Mouse (Mus musculus) liver, embryonic 14.5 days (tissue): ENCODE results near the gene Afp. TPM values are rescaled to one million over a fixed set of nuclear protein-coding genes. Genes with fewer than 3 reads are reported as not detected.
A peak's percentile ranks its signal among the peaks of the same experiment; 100 is the strongest.

ENCODE experiments used
- ATAC-seq: fragments of 200-750 bp; cut with Nextera tagmentation; 2 replicates; pipeline ENCODE4 v1.8.0; 2017; ENCODE audit warnings: moderate number of reproducible peaks, mild to moderate bottlenecking, moderate library complexity; ENCODE audit not compliant: insufficient read depth
- DNase-seq, 3 experiments: peaks; one replicate each; pipeline ENCODE4 v3.0.0-alpha.2; 2012 to 2013; ENCODE audit warnings: low read depth in 3 of 3, low spot score in 3 of 3
- H3K27ac ChIP-seq: fragments of 300-500 bp; sonication (generic); 2 replicates; pipeline ENCODE4 v1.5.1; 2014; ENCODE audit warnings: moderate library complexity, mild to moderate bottlenecking, control low read depth, inconsistent platforms
- H3K27me3 ChIP-seq: fragments of 300-500 bp; sonication (generic); 2 replicates; pipeline ENCODE4 v1.6.1; 2014; ENCODE audit warnings: mild to moderate bottlenecking, low read length, moderate library complexity; ENCODE audit not compliant: control insufficient read depth, insufficient read depth
- H3K36me3 ChIP-seq: fragments of 300-500 bp; sonication (generic); replicated peaks from 2 replicates; pipeline ENCODE4 v1.6.1; 2014; ENCODE audit warnings: low read depth; ENCODE audit not compliant: control insufficient read depth, insufficient read depth
- H3K4me1 ChIP-seq, 2 experiments: fragments of 200-500 bp in 1 of 2; fragments of 300-500 bp in 1 of 2; sonication (generic) in 1 of 2; replicated peaks; 2 replicates each; pipeline ENCODE4 v1.6.1; 2012 to 2014; ENCODE audit warnings: antibody characterized with exemption in 1 of 2, inconsistent platforms in 1 of 2, low read length in 1 of 2; ENCODE audit not compliant: control insufficient read depth in 2 of 2, insufficient read depth in 2 of 2
- H3K4me2 ChIP-seq: fragments of 300-500 bp; sonication (generic); 2 replicates; pipeline ENCODE4 v1.6.1; 2014; ENCODE audit warnings: low read depth, mild to moderate bottlenecking, control low read depth, moderate library complexity
- H3K4me3 ChIP-seq, 2 experiments: fragments of 200-500 bp in 1 of 2; fragments of 300-500 bp in 1 of 2; sonication (generic) in 1 of 2; 2 replicates each; pipeline ENCODE4 v1.5.1; 2012 to 2014; ENCODE audit warnings: low read depth in 2 of 2, low read length in 2 of 2, mild to moderate bottlenecking in 2 of 2, control low read depth in 1 of 2, inconsistent platforms in 1 of 2, moderate library complexity in 1 of 2; ENCODE audit not compliant: insufficient read depth in 1 of 2
- H3K9ac ChIP-seq: fragments of 300-500 bp; sonication (generic); replicated peaks from 2 replicates; pipeline ENCODE4 v1.6.1; 2014; ENCODE audit warnings: mild to moderate bottlenecking, control low read depth, moderate library complexity
- H3K9me3 ChIP-seq: fragments of 300-500 bp; sonication (generic); 2 replicates; pipeline ENCODE4 v1.6.1; 2016; ENCODE audit warnings: low read length, mixed read lengths; ENCODE audit not compliant: control insufficient read depth
- CTCF ChIP-seq: IDR thresholded peaks from 2 replicates; pipeline ENCODE4 v1.5.1; 2016; ENCODE audit warnings: antibody characterized with exemption, low read depth, control low read depth
- EP300 ChIP-seq: IDR thresholded peaks from 2 replicates; pipeline ENCODE4 v1.6.1; 2016; ENCODE audit warnings: antibody characterized with exemption, low read depth
- WGBS: fragments of 180-500 bp; shearing (Covaris S2); extraction: QIAGEN DNeasy Blood & Tissue Kit; methylation state at CpG from one replicate; pipeline ENCODE4 v1.1.7; 2014; ENCODE audit not compliant: insufficient replicate concordance; 5-methylcytosine and 5-hydroxymethylcytosine counted together
- polyA plus RNA-seq, 2 experiments: library from polyadenylated mRNA; depleted of rRNA in 1 of 2; stranded (reverse) in 1 of 2; unstranded in 1 of 2; fragments of >200 nt; fragmentation: Nextera tagmentation in 1 of 2; extraction: Ambion mirVana in 1 of 2; gene quantifications; 2 replicates each; pipeline versions ENCODE4 v1.2.1 to v1.2.3; 2012 to 2014

The Afp gene
- polyA plus RNA-seq (2012; rRNA removed) (4,562 and 11,484 TPM in 2 replicates), polyA plus RNA-seq (2014; fragmentation: Nextera tagmentation; extraction: Ambion mirVana) (8,021 and 8,530 TPM in 2 replicates)

DNA sequence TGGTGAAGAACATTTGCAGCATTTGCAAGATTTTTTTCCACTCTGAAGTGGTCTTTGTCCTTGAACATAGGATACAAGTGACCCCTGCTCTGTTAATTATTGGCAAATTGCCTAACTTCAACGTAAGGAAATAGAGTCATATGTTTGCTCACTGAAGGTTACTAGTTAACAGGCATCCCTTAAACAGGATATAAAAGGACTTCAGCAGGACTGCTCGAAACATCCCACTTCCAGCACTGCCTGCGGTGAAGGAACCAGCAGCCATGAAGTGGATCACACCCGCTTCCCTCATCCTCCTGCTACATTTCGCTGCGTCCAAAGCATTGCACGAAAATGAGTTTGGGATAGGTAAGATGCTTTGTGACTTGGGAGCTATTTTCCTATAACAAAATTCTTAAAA, at the start of gene Afp:
Gene Afp, plus strand, starts transcription at position 220 of the 400 bp plus-strand sequence.
- ATAC-seq (no peak), DNase-seq (no peak)
- Histone ChIP-seq H3K27ac (peak within 1 kb of the TSS; percentile 20), H3K4me1 (peaks cover 0 to 5% of the 10 kb centered on the region in 2 experiments; a peak in 2 of 4 replicates), H3K4me2 (0 out of 2 replicates have a peak within 1 kb of the TSS, but pooled peaks have one; percentile 6), H3K36me3 (no peaks in the 10 kb centered on the region), H3K27me3 (no peaks in the 10 kb centered on the region), H3K4me3 (peak within 1 kb of the TSS; percentile 7 to 26), H3K9me3 (no peaks in the 10 kb centered on the region), H3K9ac (peak within 1 kb of the TSS; percentile 18; the same call in 1 of the 2 replicates)
- TF ChIP-seq EP300, result no peak
- 59% methylated on average over 7 of the region's 7 CpGs for WGBS

DNA sequence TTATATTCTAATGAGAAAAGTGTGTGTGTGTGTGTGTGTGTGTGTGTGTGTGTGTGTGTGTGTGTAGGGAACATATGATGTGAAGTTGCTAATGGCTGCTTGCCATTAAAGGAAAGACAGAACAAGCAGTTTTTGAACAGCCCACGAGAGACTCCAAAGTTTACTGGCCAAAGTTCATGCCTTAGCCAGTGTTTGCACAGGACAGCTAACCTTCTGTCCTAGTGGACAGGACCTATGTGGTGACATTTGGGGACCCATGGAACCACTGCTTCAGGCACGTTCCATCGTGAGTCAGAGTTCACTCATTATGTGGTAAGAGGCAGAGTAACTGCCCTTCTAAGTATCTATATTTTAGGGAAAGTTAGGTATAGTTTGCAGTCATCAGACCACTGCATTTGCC, 43.0 kb upstream of the Afp start:
- DNase-seq (peak in 1 of 3 experiments; percentile 33), ATAC-seq (peak; percentile 83)
- no peaks in the 10 kb centered on the region for H3K36me3 ChIP-seq
- peaks cover 0 to 6% of the 10 kb centered on the region in 2 experiments; a peak in 3 of 4 replicates for H3K4me1 ChIP-seq
- H3K9me3 ChIP-seq, result no peaks in the 10 kb centered on the region
- H3K4me3 ChIP-seq, result no peak overlapping the region
- no peak overlapping the region for H3K27ac ChIP-seq
- 49% methylated on average over 3 of the region's 3 CpGs for WGBS
- TF ChIP-seq CTCF, result no peak
- no peak for TF ChIP-seq EP300
- no peaks in the 10 kb centered on the region for H3K27me3 ChIP-seq
- no peak overlapping the region for H3K9ac ChIP-seq
- H3K4me2 ChIP-seq, result no peak overlapping the region

GRCm38 (mm10) chr5:90449961-90450360, 40.6 kb upstream of the Afp start:
- no peak for ATAC-seq
- H3K4me1 ChIP-seq, result peaks cover 0 to 6% of the 10 kb centered on the region in 2 experiments; a peak in 3 of 4 replicates
- no peak for DNase-seq
- no peak for TF ChIP-seq CTCF
- no peak for TF ChIP-seq EP300
- peak overlapping the region; percentile 6; the same call in 1 of the 2 replicates for H3K4me2 ChIP-seq
- H3K9ac ChIP-seq, result no peak overlapping the region
- H3K36me3 ChIP-seq, result no peaks in the 10 kb centered on the region
- H3K27me3 ChIP-seq, result no peaks in the 10 kb centered on the region
- H3K9me3 ChIP-seq, result no peaks in the 10 kb centered on the region
- WGBS, result 46% methylated on average over 5 of the region's 5 CpGs
- H3K27ac ChIP-seq, result no peak overlapping the region
- H3K4me3 ChIP-seq, result no peak overlapping the region

DNA sequence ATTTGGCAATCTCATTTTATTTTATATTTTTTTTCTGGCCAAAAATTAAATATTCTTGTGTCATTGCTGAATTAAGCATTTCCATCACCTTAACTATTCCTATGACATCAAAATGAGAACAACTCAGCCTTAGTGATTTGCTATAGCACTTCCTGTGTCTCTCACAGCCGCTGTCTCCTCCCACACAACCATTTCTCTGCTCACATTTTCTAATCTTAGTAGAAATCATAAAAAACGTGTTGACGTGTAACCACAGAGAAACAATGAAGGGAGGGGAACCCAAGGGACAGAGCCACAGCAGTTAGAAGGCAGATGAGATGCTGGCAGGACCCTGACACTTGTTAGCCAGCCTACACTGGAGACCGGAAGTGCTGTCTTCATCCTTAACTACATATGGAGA, 37.8 kb upstream of the Afp start:
- ATAC-seq (no peak), DNase-seq (no peak)
- no peaks in the 10 kb centered on the region for H3K27me3 ChIP-seq
- H3K9me3 ChIP-seq, result no peaks in the 10 kb centered on the region
- H3K36me3 ChIP-seq, result no peaks in the 10 kb centered on the region
- no peak overlapping the region for H3K27ac ChIP-seq
- 38% methylated on average over 4 of the region's 4 CpGs for WGBS
- TF ChIP-seq CTCF (no peak), EP300 (no peak)
- H3K4me2 ChIP-seq, result no peak overlapping the region
- no peak overlapping the region for H3K4me3 ChIP-seq
- H3K4me1 ChIP-seq, result peaks cover 0 to 3% of the 10 kb centered on the region in 2 experiments; a peak in 2 of 4 replicates
- H3K9ac ChIP-seq, result no peak overlapping the region

DNA sequence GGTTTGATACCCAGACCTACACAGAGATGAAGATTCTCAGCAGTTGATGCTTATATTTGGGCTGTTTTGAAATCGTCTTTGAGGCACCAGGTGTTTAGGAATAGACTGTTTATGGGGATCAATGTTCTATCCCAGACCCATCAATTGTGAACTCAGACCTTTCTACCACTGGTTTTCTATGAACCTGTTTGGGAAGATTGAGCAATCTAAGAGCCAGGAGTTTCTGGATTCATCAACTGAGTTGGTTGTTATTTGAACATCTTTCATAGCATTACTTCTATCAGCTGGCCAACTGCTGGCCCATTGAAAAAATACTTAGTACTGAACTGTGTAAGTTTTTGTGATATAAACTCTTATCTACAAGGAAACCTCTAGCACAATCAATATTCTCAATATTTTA, 33.3 kb upstream of the Afp start:
- H3K27me3 ChIP-seq, result no peaks in the 10 kb centered on the region
- DNase-seq (no peak), ATAC-seq (no peak)
- TF ChIP-seq EP300 (no peak), CTCF (no peak)
- H3K9me3 ChIP-seq, result no peaks in the 10 kb centered on the region
- no peaks in the 10 kb centered on the region for H3K36me3 ChIP-seq
- no peak overlapping the region for H3K9ac ChIP-seq
- H3K4me1 ChIP-seq, result no peaks in the 10 kb centered on the region
- no peak overlapping the region for H3K4me2 ChIP-seq
- WGBS, result 39% methylated on average over 1 of the region's 1 CpGs
- H3K4me3 ChIP-seq, result no peak overlapping the region
- H3K27ac ChIP-seq, result no peak overlapping the region
